Mouse (Mus musculus): Measurements from ENCODE around the gene Disc1.

Disc1 gene

GRCm38 (mm10) chr8:125068146-125068905 lies 14.3 kb downstream of the Disc1 start:
- DNase-seq, result no peak

GRCm38 (mm10) chr8:125069304-125069703 lies 15.3 kb downstream of the Disc1 start:
- no peak for DNase-seq

- no peak for DNase-seq
Measured at GRCm38 (mm10) chr8:125069733-125070132, 15.7 kb downstream of the Disc1 start.

- no peak for DNase-seq
Measured at GRCm38 (mm10) chr8:125074141-125074540, 20.1 kb downstream of the Disc1 start.

GRCm38 (mm10) chr8:125074581-125074980 lies 20.6 kb downstream of the Disc1 start:
- no peak for DNase-seq

- DNase-seq, result no peak
Measured at GRCm38 (mm10) chr8:125075389-125075788, 21.4 kb downstream of the Disc1 start.

- DNase-seq, result no peak
Measured at GRCm38 (mm10) chr8:125077326-125077725, 23.3 kb downstream of the Disc1 start.

GRCm38 (mm10) chr8:125078771-125079384 lies 24.9 kb downstream of the Disc1 start:
- DNase-seq, result peak; percentile 90

- no peak for DNase-seq
Measured at GRCm38 (mm10) chr8:125080388-125081344, 26.7 kb downstream of the Disc1 start.

- no peak for DNase-seq
Measured at GRCm38 (mm10) chr8:125083746-125084145, 29.8 kb downstream of the Disc1 start.

- DNase-seq, result no peak
Measured at GRCm38 (mm10) chr8:125084523-125084922, 30.5 kb downstream of the Disc1 start.

- DNase-seq, result peak; percentile 28
Measured at GRCm38 (mm10) chr8:125090889-125091740, 37.1 kb downstream of the Disc1 start.

- no peak for DNase-seq
Measured at GRCm38 (mm10) chr8:125097140-125097539, 43.1 kb downstream of the Disc1 start.

- DNase-seq, result no peak
Measured at GRCm38 (mm10) chr8:125098050-125098449, 44.1 kb downstream of the Disc1 start.

GRCm38 (mm10) chr8:125102303-125102702 lies 48.3 kb downstream of the Disc1 start:
- DNase-seq, result no peak

GRCm38 (mm10) chr8:125113171-125113570 lies 59.2 kb downstream of the Disc1 start:
- no peak for DNase-seq

- DNase-seq, result no peak
Measured at GRCm38 (mm10) chr8:125113831-125114230, 59.8 kb downstream of the Disc1 start.

- no peak for DNase-seq
Measured at GRCm38 (mm10) chr8:125115321-125115720, 61.3 kb downstream of the Disc1 start.

- peak; percentile 23 for DNase-seq
Measured at GRCm38 (mm10) chr8:125116616-125117015, 62.6 kb downstream of the Disc1 start.

- no peak for DNase-seq
Measured at GRCm38 (mm10) chr8:125126482-125126881, 72.5 kb downstream of the Disc1 start.

- no peak for DNase-seq
Measured at GRCm38 (mm10) chr8:125127621-125128020, 73.6 kb downstream of the Disc1 start.

- no peak for DNase-seq
Measured at GRCm38 (mm10) chr8:125128305-125128704, 74.3 kb downstream of the Disc1 start.
